Mouse (Mus musculus) C2C12 (cell line): ENCODE data around the gene Lhx3.

Experiments
- MYOG ChIP-seq: IDR thresholded peaks from one replicate; pipeline ENCODE4 v1.6.1; 2011; ENCODE audit not compliant: control insufficient read depth, insufficient read length; ENCODE audit errors: extremely low read depth
- USF1 ChIP-seq: IDR thresholded peaks from one replicate; pipeline ENCODE4 v1.6.1; 2011; ENCODE audit warnings: low read depth, mild to moderate bottlenecking, control low read depth, moderate library complexity

DNA sequence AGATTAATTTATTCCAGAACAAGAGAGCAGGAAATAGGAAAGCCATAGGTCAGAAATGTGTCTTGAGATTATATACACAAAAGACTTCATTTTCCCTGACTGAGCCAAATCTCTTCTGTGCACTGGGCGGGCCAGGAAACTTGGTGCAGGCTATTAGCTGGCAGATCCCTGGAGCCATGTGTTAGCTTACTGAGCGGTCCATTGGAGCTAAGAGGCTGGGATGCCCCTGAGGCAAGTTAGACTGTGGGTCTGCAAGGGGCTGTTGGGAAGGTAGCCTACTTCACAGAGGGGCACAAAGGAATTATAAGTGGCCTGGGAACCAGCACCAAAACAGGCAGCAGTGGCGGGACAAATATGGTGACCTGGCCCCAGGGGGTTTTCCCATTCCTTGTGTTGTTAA is 32.8 kb upstream of the Lhx3 start:
- TF ChIP-seq MYOG (no peak), USF1 (no peak)
